Mouse (Mus musculus) monocyte, adult 2 months (primary cell): ENCODE data around the gene Rasip1.
"Not testable (repeated sequence)": the region's sequence is repeated elsewhere in the genome, so short reads cannot be mapped to it uniquely, and the experiment has no call there.

Source experiments
- DNase-seq, 2 experiments: peaks; one replicate each; pipeline ENCODE4 v3.0.0; 2022; ENCODE audit warnings: low spot score in 2 of 2, low read depth in 1 of 2

Rasip1 gene

GRCm38 (mm10) chr7:45643441-45644178 lies 16.3 kb downstream of the Rasip1 start:
- DNase-seq: peak; percentile 66 to 72

GRCm38 (mm10) chr7:45644183-45644582 lies 16.9 kb downstream of the Rasip1 start:
- DNase-seq: no peak

DNA sequence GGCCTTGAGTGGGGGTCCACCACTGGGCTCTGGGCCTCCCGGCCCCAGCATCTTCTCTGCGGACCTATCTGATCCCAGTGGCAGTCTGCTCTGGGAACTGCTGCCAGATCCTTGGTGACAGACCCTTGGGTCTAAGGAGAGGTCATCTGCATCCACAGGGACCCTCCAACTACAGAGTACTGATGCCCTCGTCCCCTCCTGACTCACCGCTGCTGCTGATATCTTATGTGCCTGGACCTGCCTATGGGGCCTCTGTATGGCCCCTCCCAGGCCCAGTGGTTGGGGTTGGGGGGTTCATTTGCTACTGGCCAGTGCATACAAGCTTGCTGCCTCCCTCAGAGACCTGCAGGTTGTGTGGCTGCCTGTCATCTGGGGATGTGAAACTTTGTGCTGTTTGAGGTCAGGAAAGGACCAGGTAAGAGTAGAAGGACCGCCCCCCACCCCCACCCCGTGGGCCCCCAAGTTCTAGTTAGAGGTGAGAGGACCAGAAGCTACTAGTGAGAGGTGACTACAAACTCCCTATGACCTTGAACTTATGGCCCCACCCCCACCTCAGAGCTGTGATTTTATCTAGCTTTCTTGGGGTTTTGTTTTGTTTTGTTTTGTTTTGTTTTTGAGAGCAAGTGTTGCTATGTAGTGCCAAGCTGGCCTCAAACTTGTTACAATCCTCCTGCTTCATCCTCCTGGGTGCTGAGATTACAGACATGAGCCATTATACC lies 17.7 kb downstream of the Rasip1 start:
- DNase-seq: no peak

DNA sequence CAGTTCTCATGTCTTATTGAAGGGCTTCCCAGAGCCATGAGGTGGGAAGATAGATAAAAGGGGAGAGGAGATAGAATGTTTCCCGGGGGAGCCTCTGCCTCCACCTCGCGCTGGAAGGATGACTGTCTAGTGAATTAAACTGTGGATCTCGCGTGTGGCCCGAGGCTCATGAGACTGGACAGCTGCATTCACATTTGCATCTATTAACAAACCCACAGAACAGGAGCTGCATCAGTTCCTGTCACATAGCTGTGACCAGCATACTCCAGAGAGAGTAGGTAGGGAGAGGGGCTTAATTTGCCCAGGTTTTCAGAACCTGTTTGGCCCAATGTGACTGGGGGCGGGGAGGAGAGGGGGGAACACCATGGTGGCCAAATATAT lies 18.3 kb downstream of the Rasip1 start:
- no peak for DNase-seq

GRCm38 (mm10) chr7:45646671-45647070 lies 19.4 kb downstream of the Rasip1 start:
- DNase-seq: no peak

DNA sequence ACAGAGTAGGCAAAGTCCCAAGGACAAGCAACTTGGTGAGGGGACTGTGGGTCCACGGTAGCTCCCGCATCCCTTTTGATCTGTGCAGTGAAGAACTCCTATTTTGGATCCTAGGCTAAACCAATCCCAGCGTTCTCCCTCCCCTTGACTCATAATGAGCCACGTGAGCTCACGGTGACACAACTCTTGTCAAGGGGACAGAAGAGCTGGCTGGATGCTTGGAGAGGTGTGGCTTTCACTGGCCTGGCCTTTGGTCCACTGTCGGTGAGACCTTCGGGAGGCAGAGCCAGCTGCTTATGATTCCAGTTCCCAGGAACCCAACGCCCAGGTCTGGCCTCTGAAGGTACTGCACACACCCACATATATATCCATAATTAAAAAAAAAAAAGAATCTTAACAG lies 22.1 kb downstream of the Rasip1 start:
- no peak for DNase-seq

GRCm38 (mm10) chr7:45650484-45650883 lies 23.2 kb downstream of the Rasip1 start:
- DNase-seq: not testable (repeated sequence)

- DNase-seq: no peak
Observed at GRCm38 (mm10) chr7:45654424-45655047, 27.2 kb downstream of the Rasip1 start.

DNA sequence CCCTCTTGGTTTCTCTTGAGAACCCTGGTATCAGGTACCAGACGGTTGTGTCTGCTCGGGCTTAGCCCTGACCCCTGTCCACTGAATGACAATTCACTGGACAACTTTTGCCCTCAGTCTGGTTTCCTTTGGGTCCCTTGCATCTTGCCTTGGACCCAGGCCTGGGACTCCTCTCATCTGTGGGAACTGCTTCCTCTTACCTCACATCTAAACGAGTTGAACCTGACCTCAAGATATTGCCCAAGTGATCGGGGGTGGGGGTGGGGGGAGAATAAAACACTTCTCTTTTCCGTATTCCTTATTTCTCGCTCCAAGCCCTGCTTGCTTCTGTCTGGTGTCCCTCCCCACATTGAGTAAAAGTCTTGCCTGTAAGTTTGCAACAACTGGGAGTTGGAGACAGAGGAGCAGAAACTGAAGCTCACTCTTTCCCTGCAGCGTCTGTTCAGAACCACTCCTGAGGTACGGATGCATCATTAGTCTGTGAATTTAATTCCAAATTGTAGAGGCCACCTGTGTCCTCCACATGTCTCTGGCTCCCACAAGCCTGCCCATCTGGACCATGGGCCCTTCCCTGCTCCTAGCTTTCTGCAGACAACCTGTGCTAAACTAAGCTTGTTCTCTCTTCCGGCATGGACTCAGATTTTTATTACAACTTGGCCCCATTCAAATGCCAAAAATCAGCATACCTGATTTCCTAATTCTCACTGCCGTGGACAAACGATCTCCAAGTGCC lies 33.6 kb downstream of the Rasip1 start:
- no peak for DNase-seq

GRCm38 (mm10) chr7:45661702-45662101 lies 34.4 kb downstream of the Rasip1 start:
- not testable (repeated sequence) for DNase-seq

- DNase-seq: no peak
Observed at GRCm38 (mm10) chr7:45665303-45666138, 38.2 kb downstream of the Rasip1 start.

DNA sequence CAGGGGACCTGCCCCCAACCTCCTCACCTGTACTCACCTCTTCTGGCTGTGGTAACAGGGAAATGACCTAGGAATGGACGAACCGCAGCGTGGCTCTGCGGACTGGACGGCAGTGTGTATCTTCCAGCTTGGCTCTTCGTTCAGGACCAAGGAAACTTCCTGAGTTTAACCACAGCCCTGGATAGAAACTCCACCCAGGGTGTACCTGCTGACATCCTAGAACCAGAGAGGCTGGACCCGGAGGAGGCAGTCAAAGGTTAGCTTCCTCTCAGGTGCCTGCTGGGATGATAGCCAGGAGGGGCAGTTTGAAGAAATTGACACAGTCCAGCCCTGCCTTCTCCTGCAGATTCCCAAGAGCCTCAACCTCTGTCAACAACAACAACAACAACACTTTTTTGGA lies 38.9 kb downstream of the Rasip1 start, which contains the start of gene Fut2:
TSS of gene Fut2 (minus strand) at position 234 of the 400 bp plus-strand sequence.
- no peak for DNase-seq

DNA sequence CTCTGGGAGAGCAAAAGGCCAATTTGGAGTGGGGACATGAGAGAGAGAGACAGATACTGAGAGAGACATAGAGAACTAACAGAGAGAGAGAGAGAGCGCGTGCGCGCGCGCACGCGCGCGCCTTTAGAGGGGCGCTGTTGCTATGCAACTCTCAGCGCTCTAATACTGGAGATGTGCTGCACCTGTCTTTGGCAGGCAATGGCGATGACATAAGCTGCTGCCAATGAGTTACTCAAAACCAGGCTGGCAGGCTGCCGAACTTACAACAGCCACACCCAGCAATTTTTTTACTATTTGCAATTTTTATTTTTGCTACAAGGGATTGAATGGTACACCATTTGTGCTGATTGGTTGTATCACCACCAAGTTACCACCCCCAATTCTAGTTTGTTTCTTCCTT lies 40.5 kb downstream of the Rasip1 start:
- no peak for DNase-seq

- DNase-seq: no peak
Observed at GRCm38 (mm10) chr7:45668921-45669320, 41.6 kb downstream of the Rasip1 start.

DNA sequence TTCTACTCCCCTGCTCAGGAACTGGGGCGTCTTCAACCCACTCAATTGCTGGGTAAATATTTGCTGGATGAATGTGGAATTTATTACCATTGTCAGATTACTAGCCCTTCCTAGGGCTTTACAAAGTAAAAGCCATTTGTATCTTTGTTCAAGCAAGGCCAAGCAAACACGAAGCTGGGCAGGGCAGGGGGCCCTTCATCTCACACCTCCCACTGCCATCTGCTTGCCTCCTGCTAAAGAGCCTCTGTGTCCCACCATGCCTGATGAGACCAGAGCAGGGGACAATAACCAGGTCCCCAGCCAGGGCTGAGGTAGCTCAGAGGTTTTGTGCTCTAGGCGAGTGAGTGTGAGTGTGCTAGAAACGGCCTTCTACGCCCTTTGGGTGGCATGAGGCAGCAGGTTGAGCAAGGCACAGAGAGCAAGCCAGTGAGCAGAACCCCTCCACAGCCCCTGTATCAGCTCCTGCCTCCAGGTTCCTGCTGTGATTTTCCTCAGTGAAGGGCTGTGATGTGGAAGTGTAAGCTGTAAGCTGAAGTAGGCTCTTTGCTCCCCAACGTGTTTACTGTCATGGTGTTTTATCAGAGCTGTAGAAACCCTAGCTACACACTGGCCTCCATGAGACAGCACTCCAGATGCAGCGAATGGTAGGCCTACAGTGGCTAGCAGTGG lies 50.5 kb downstream of the Rasip1 start:
- no peak for DNase-seq

DNA sequence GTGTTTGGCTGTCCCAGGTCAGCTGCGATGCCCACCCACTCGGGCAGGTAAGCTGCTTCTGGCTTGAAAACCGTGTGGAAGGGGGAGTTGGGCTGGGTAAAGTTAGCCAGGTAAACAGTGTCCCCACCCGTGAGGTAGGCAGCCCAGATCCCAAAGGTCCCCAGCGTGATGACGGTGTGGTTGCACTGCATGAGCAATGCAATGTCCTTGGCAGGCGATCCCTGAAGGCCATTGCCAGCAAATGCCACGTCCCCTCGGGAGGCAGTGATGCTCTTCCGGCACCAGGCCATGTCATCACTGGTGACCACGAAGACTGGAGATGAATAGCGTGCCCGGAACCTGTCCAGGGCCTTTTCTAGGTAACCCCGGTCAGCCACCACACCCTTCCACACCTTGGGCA lies 51.2 kb downstream of the Rasip1 start:
- DNase-seq: no peak

DNA sequence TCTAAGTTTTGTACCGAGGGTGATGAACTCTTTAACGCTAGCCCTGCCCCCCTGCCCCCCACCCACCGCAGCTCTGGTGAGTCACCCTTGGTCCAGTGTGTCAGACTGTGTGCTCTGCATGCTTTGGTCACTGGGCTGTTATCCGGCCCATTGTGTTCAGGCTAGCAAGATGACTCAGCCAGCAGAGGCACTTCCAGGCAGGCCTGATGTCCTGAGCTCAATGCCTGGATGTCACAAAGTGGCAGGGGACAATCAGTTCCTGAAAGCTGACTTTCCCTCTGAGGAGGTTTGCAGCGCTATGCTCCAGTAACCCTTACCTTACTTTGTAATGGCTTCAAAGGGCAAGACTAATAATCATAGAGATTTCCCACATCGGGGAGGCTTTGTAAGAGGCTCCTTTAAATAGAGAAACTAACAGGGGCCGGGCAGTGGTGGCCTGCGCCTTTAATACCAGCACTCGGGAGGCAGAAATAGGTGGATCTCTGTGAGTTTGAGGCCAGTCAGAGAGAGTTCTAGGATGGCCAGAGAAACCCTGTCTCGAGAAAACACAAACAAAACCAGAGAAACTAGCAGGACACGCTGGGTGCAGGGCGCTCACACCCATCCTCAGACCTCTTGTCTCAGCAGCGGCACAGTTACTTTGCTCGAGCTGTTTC lies 52.8 kb downstream of the Rasip1 start:
- no peak for DNase-seq

- no peak for DNase-seq
Observed at GRCm38 (mm10) chr7:45681046-45681736, 53.9 kb downstream of the Rasip1 start.
